Mouse (Mus musculus) C2C12 (cell line): ENCODE results near the gene Eif5a. TPM values are rescaled to one million over a fixed set of nuclear protein-coding genes. Genes with fewer than 3 reads are reported as not detected.
A peak's percentile ranks its signal among the peaks of the same experiment; 100 is the strongest.

ENCODE experiments used
- H3K27me3 ChIP-seq: one replicate; pipeline ENCODE4 v1.6.1; 2011; ENCODE audit not compliant: control insufficient read depth, insufficient read depth, insufficient read length
- H3K36me3 ChIP-seq: one replicate; pipeline ENCODE4 v1.6.1; 2011; ENCODE audit not compliant: control insufficient read depth, insufficient read depth
- H3K4me3 ChIP-seq: one replicate; pipeline ENCODE4 v1.5.1; 2011; ENCODE audit warnings: mild to moderate bottlenecking, control low read depth; ENCODE audit not compliant: poor library complexity, insufficient read depth, severe bottlenecking
- H3K79me2 ChIP-seq: one replicate; pipeline ENCODE4 v1.6.1; 2011; ENCODE audit not compliant: control insufficient read depth, insufficient read depth
- H3K79me3 ChIP-seq: one replicate; pipeline ENCODE4 v1.6.1; 2011; ENCODE audit warnings: low read depth, control low read depth
- H3ac ChIP-seq: one replicate; pipeline ENCODE3; 2011; ENCODE audit warnings: low read depth; ENCODE audit not compliant: control insufficient read depth, insufficient read length
- CEBPB ChIP-seq: IDR thresholded peaks from one replicate; pipeline ENCODE4 v1.6.1; 2011; ENCODE audit warnings: low read depth, mild to moderate bottlenecking, control low read depth, moderate library complexity
- CTCF ChIP-seq: IDR thresholded peaks from one replicate; pipeline ENCODE4 v1.5.1; 2011; ENCODE audit not compliant: control insufficient read depth, insufficient read depth, insufficient read length
- FOSL1 ChIP-seq: IDR thresholded peaks from one replicate; pipeline ENCODE4 v1.8.0; 2011; ENCODE audit warnings: mild to moderate bottlenecking, low read length; ENCODE audit not compliant: poor library complexity, insufficient read depth, severe bottlenecking
- MAX ChIP-seq: IDR thresholded peaks from one replicate; pipeline ENCODE4 v1.6.1; 2011; ENCODE audit warnings: mild to moderate bottlenecking, control low read depth
- MYOD1 ChIP-seq: IDR thresholded peaks from one replicate; pipeline ENCODE4 v1.6.1; 2011; ENCODE audit warnings: low read depth; ENCODE audit not compliant: control insufficient read depth, insufficient read length
- MYOG ChIP-seq: IDR thresholded peaks from one replicate; pipeline ENCODE4 v1.6.1; 2011; ENCODE audit not compliant: control insufficient read depth, insufficient read length; ENCODE audit errors: extremely low read depth
- USF1 ChIP-seq: IDR thresholded peaks from one replicate; pipeline ENCODE4 v1.6.1; 2011; ENCODE audit warnings: low read depth, mild to moderate bottlenecking, control low read depth, moderate library complexity
- polyA plus RNA-seq: library from polyadenylated mRNA; unstranded; fragments of >200 nt; fragmentation: generic; extraction: Trizol; gene quantifications from one replicate; pipeline ENCODE4 v1.2.1, GENCODE M21; 2012; ENCODE audit warnings: missing spikeins

Gene Eif5a
- polyA plus RNA-seq, 1 experiment = 2,142 TPM

DNA sequence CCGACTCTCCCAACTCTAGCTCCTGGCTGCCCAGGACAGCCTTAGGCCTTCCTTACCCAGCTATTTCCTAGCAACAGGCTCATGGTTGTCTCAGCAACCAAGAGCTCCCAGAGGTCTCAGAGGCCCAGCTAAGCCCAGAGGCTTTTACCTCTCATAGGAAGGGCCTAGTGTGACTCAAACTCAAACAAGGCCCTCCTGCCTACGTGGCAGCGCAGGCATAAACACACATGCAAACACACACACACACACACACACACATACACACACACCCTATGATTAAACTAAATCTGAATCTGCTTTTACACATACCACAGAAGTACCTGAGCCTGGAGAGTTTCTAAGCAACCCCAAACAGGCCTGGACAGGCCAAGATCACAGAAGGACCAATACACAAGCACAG is 43.4 kb downstream of the Eif5a start:
- peaks cover 36% of the 10 kb centered on the region for H3K79me2 ChIP-seq
- H3ac ChIP-seq = peak overlapping the region; percentile 49
- no peaks in the 10 kb centered on the region for H3K36me3 ChIP-seq
- no peak for TF ChIP-seq MYOG
- TF ChIP-seq CEBPB = no peak
- TF ChIP-seq MYOD1 = no peak
- no peak for TF ChIP-seq USF1
- no peak for TF ChIP-seq FOSL1
- TF ChIP-seq MAX = no peak
- TF ChIP-seq CTCF = no peak
- H3K79me3 ChIP-seq = peaks cover 28% of the 10 kb centered on the region
- no peaks in the 10 kb centered on the region for H3K27me3 ChIP-seq
- H3K4me3 ChIP-seq = no peak overlapping the region

GRCm38 (mm10) chr11:69877878-69878277 is 43.9 kb downstream of the Eif5a start, which contains the start of gene Tmem95:
Gene Tmem95 (minus strand): TSS chr11:69878018.
- H3K36me3 ChIP-seq = no peaks in the 10 kb centered on the region
- peaks cover 28% of the 10 kb centered on the region for H3K79me3 ChIP-seq
- H3K79me2 ChIP-seq = peaks cover 36% of the 10 kb centered on the region
- TF ChIP-seq FOSL1 (no peak), MYOG (no peak), CEBPB (no peak), MAX (no peak), MYOD1 (no peak), CTCF (no peak), USF1 (no peak)
- peak within 1 kb of the TSS; percentile 68 for H3K4me3 ChIP-seq
- H3K27me3 ChIP-seq = no peaks in the 10 kb centered on the region
- H3ac ChIP-seq = peak within 1 kb of the TSS; percentile 49

- H3ac ChIP-seq = no peak overlapping the region
- peaks cover 28% of the 10 kb centered on the region for H3K79me3 ChIP-seq
- H3K79me2 ChIP-seq = peaks cover 36% of the 10 kb centered on the region
- TF ChIP-seq CEBPB = no peak
- peak; percentile 95 for TF ChIP-seq CTCF
- no peak overlapping the region for H3K4me3 ChIP-seq
- H3K36me3 ChIP-seq = no peaks in the 10 kb centered on the region
- no peaks in the 10 kb centered on the region for H3K27me3 ChIP-seq
These were observed 44.9 kb downstream of the Eif5a start for GRCm38 (mm10) chr11:69876867-69877266.

DNA sequence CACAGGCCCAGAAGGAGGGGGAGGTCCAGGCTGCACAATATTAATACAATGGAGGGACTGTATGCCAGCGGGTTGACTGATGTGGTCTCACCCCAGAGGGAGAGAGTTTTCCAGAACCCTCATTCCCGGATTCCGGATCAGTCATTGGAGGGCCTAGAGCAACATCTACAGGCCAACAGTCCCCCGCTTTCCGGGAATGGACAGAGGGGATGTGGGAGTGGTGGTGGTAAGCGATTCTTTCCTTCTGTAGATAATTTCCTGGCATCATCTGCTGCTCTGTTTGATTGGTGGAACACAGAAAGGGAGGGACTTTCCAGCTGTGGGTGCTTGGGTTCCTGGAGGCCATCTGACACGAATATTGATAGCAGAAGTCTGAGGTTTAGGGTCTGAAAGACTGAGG is 45.6 kb downstream of the Eif5a start:
- Histone ChIP-seq H3K27me3 (no peaks in the 10 kb centered on the region), H3K79me3 (peaks cover 28% of the 10 kb centered on the region), H3K79me2 (peaks cover 36% of the 10 kb centered on the region), H3K36me3 (no peaks in the 10 kb centered on the region), H3K4me3 (no peak overlapping the region), H3ac (no peak overlapping the region)
- TF ChIP-seq CEBPB (no peak), USF1 (no peak), MYOG (no peak), CTCF (no peak), MYOD1 (no peak), FOSL1 (no peak), MAX (no peak)

GRCm38 (mm10) chr11:69872451-69872850 is 49.3 kb downstream of the Eif5a start:
- Histone ChIP-seq H3K79me3 (no peaks in the 10 kb centered on the region), H3K36me3 (no peaks in the 10 kb centered on the region), H3K27me3 (peaks cover under 1% of the 10 kb centered on the region), H3ac (no peak overlapping the region), H3K79me2 (peaks cover 3% of the 10 kb centered on the region), H3K4me3 (no peak overlapping the region)
- TF ChIP-seq CTCF (no peak), USF1 (peak; percentile 29)

DNA sequence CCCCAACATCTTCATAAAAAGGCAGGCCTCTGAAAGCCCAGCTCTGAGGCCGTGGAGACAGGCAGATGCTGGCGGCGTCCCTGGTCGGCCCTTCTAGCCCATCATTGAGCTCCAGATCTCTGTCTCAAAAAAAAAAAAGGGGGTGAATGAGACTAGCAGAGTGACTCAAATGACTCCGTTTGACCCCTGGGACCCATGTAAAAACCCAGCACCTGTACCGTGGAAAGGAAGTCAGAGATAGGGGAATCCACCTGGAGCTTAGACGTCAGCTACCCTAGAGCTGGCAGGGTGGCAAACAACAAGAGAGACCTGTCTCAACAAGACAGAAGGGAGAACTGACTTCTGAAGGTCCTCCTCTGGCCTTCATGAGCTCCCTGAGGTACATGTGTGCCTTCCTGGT is 49.9 kb downstream of the Eif5a start:
- Histone ChIP-seq H3K27me3 (peaks cover 6% of the 10 kb centered on the region), H3K36me3 (no peaks in the 10 kb centered on the region), H3ac (no peak overlapping the region), H3K79me3 (no peaks in the 10 kb centered on the region), H3K79me2 (no peaks in the 10 kb centered on the region), H3K4me3 (no peak overlapping the region)
- TF ChIP-seq MYOG = no peak
- no peak for TF ChIP-seq FOSL1
- no peak for TF ChIP-seq CTCF
